Mouse (Mus musculus) liver, embryonic 14.5 days (tissue): ENCODE results near the gene Ntrk1. TPM values are rescaled to one million over a fixed set of nuclear protein-coding genes. Genes with fewer than 3 reads are reported as not detected.

Experiments
- ATAC-seq: fragments of 200-750 bp; cut with Nextera tagmentation; 2 replicates; pipeline ENCODE4 v1.8.0; 2017; ENCODE audit warnings: moderate number of reproducible peaks, mild to moderate bottlenecking, moderate library complexity; ENCODE audit not compliant: insufficient read depth
- DNase-seq, 3 experiments: peaks; one replicate each; pipeline ENCODE4 v3.0.0-alpha.2; 2012 to 2013; ENCODE audit warnings: low read depth in 3 of 3, low spot score in 3 of 3
- H3K27ac ChIP-seq: fragments of 300-500 bp; sonication (generic); 2 replicates; pipeline ENCODE4 v1.5.1; 2014; ENCODE audit warnings: moderate library complexity, mild to moderate bottlenecking, control low read depth, inconsistent platforms
- H3K27me3 ChIP-seq: fragments of 300-500 bp; sonication (generic); 2 replicates; pipeline ENCODE4 v1.6.1; 2014; ENCODE audit warnings: mild to moderate bottlenecking, low read length, moderate library complexity; ENCODE audit not compliant: control insufficient read depth, insufficient read depth
- H3K36me3 ChIP-seq: fragments of 300-500 bp; sonication (generic); replicated peaks from 2 replicates; pipeline ENCODE4 v1.6.1; 2014; ENCODE audit warnings: low read depth; ENCODE audit not compliant: control insufficient read depth, insufficient read depth
- H3K4me1 ChIP-seq, 2 experiments: fragments of 200-500 bp in 1 of 2; fragments of 300-500 bp in 1 of 2; sonication (generic) in 1 of 2; replicated peaks; 2 replicates each; pipeline ENCODE4 v1.6.1; 2012 to 2014; ENCODE audit warnings: antibody characterized with exemption in 1 of 2, inconsistent platforms in 1 of 2, low read length in 1 of 2; ENCODE audit not compliant: control insufficient read depth in 2 of 2, insufficient read depth in 2 of 2
- H3K4me2 ChIP-seq: fragments of 300-500 bp; sonication (generic); 2 replicates; pipeline ENCODE4 v1.6.1; 2014; ENCODE audit warnings: low read depth, mild to moderate bottlenecking, control low read depth, moderate library complexity
- H3K4me3 ChIP-seq, 2 experiments: fragments of 200-500 bp in 1 of 2; fragments of 300-500 bp in 1 of 2; sonication (generic) in 1 of 2; 2 replicates each; pipeline ENCODE4 v1.5.1; 2012 to 2014; ENCODE audit warnings: low read depth in 2 of 2, low read length in 2 of 2, mild to moderate bottlenecking in 2 of 2, control low read depth in 1 of 2, inconsistent platforms in 1 of 2, moderate library complexity in 1 of 2; ENCODE audit not compliant: insufficient read depth in 1 of 2
- H3K9ac ChIP-seq: fragments of 300-500 bp; sonication (generic); replicated peaks from 2 replicates; pipeline ENCODE4 v1.6.1; 2014; ENCODE audit warnings: mild to moderate bottlenecking, control low read depth, moderate library complexity
- H3K9me3 ChIP-seq: fragments of 300-500 bp; sonication (generic); 2 replicates; pipeline ENCODE4 v1.6.1; 2016; ENCODE audit warnings: low read length, mixed read lengths; ENCODE audit not compliant: control insufficient read depth
- CTCF ChIP-seq: IDR thresholded peaks from 2 replicates; pipeline ENCODE4 v1.5.1; 2016; ENCODE audit warnings: antibody characterized with exemption, low read depth, control low read depth
- EP300 ChIP-seq: IDR thresholded peaks from 2 replicates; pipeline ENCODE4 v1.6.1; 2016; ENCODE audit warnings: antibody characterized with exemption, low read depth
- WGBS: fragments of 180-500 bp; shearing (Covaris S2); extraction: QIAGEN DNeasy Blood & Tissue Kit; methylation state at CpG from one replicate; pipeline ENCODE4 v1.1.7; 2014; ENCODE audit not compliant: insufficient replicate concordance; 5-methylcytosine and 5-hydroxymethylcytosine counted together
- polyA plus RNA-seq, 2 experiments: library from polyadenylated mRNA; depleted of rRNA in 1 of 2; stranded (reverse) in 1 of 2; unstranded in 1 of 2; fragments of >200 nt; fragmentation: Nextera tagmentation in 1 of 2; extraction: Ambion mirVana in 1 of 2; gene quantifications; 2 replicates each; pipeline versions ENCODE4 v1.2.1 to v1.2.3; 2012 to 2014

The Ntrk1 gene
- polyA plus RNA-seq, 2 experiments: 0.04 to 0.08 TPM

GRCm38 (mm10) chr3:87804038-87804677, 9.2 kb upstream of the Ntrk1 start:
- H3K9ac ChIP-seq: no peak overlapping the region
- H3K4me3 ChIP-seq: peak overlapping the region in 1 of 2 experiments; percentile 10; a peak in 1 of 4 replicates
- no peaks in the 10 kb centered on the region for H3K4me1 ChIP-seq
- DNase-seq: no peak
- ATAC-seq: no peak
- no peaks in the 10 kb centered on the region for H3K36me3 ChIP-seq
- 4% methylated on average over 26 of the region's 26 CpGs for WGBS
- H3K9me3 ChIP-seq: no peaks in the 10 kb centered on the region
- TF ChIP-seq CTCF (no peak), EP300 (no peak)
- H3K4me2 ChIP-seq: peak overlapping the region; percentile 40
- H3K27ac ChIP-seq: no peak overlapping the region
- H3K27me3 ChIP-seq: peaks cover 21% of the 10 kb centered on the region

- WGBS: 42% methylated on average over 5 of the region's 5 CpGs
- no peak for ATAC-seq
Observed at GRCm38 (mm10) chr3:87801681-87802080, 6.7 kb upstream of the Ntrk1 start.

DNA sequence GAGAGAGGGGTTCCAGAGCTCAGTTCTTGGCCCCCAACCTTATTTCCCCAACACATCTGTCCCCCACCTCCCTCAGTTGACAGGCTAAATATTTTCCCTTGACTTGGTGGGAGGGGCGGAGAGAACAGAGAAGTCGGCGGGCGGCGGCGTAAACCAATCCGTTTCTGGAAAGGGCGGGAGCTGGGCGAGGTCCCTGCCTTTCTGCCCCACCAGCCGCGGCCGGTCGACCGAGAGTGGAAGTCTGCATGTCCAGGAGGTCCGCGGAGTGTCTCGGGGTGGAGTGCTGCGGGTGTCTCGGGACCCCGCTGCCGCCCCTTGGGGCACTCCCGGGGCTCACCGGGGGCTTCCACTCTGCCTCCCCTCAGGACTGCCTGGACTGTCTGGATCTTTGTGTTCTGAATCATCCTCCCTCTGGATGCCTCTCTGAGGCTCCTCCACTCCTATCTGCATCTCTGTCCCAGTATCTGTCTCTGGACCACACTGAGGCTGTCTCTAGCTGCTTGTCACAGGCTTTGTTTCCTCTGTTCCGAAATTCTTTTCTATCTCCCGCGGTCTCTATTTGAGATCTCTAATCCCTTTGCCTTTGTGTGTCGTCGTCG, 1.9 kb upstream of the Ntrk1 start, which contains the start of gene Insrr:
Gene Insrr, plus strand, starts transcription at position 216 of the 599 bp plus-strand sequence.
- H3K9ac ChIP-seq: no peak within 1 kb of the TSS

More at GRCm38 (mm10) chr3:87801681-87802080, 6.7 kb upstream of the Ntrk1 start:
- Histone ChIP-seq H3K4me1 (no peaks in the 10 kb centered on the region), H3K9ac (no peak overlapping the region), H3K4me3 (no peak overlapping the region), H3K9me3 (no peaks in the 10 kb centered on the region), H3K4me2 (no peak overlapping the region), H3K27me3 (peaks cover 32% of the 10 kb centered on the region), H3K27ac (no peak overlapping the region), H3K36me3 (no peaks in the 10 kb centered on the region)
- no peak for DNase-seq
- TF ChIP-seq CTCF: no peak

GRCm38 (mm10) chr3:87795336-87796277, 645 bp upstream of the Ntrk1 start:
- DNase-seq (peak in 1 of 3 experiments; percentile 9), ATAC-seq (no peak)
- Histone ChIP-seq H3K27me3 (peaks cover 53% of the 10 kb centered on the region), H3K9ac (no peak overlapping the region), H3K9me3 (no peaks in the 10 kb centered on the region), H3K4me3 (0 out of 4 replicates have a peak overlapping the region, but pooled peaks of 1 of the 2 experiments have one; percentile 6), H3K27ac (no peak overlapping the region), H3K36me3 (no peaks in the 10 kb centered on the region), H3K4me1 (no peaks in the 10 kb centered on the region), H3K4me2 (peak overlapping the region; percentile 18; the same call in 1 of the 2 replicates)
- TF ChIP-seq EP300: no peak
- peak; percentile 75 for TF ChIP-seq CTCF
- 13% methylated on average over 33 of the region's 33 CpGs for WGBS

More for the DNA sequence above, 1.9 kb upstream of the Ntrk1 start, which contains the start of gene Insrr:
- no peak for TF ChIP-seq EP300
- no peak for TF ChIP-seq CTCF
- no peak for DNase-seq
- Histone ChIP-seq H3K4me3 (no peak within 1 kb of the TSS), H3K36me3 (no peaks in the 10 kb centered on the region), H3K27ac (no peak within 1 kb of the TSS), H3K9me3 (no peaks in the 10 kb centered on the region), H3K27me3 (peaks cover 53% of the 10 kb centered on the region), H3K4me1 (no peaks in the 10 kb centered on the region), H3K4me2 (peak within 1 kb of the TSS; percentile 24; the same call in 1 of the 2 replicates)
- no peak for ATAC-seq
- WGBS: 2% methylated on average over 29 of the region's 29 CpGs

- WGBS: 32% methylated on average over 5 of the region's 5 CpGs
- Histone ChIP-seq H3K4me1 (no peaks in the 10 kb centered on the region), H3K27ac (no peak overlapping the region), H3K27me3 (peaks cover 18% of the 10 kb centered on the region), H3K4me2 (no peak overlapping the region), H3K36me3 (no peaks in the 10 kb centered on the region), H3K9ac (no peak overlapping the region), H3K9me3 (no peaks in the 10 kb centered on the region), H3K4me3 (no peak overlapping the region)
- DNase-seq (no peak), ATAC-seq (no peak)
- TF ChIP-seq EP300 (no peak), CTCF (no peak)
Observed at GRCm38 (mm10) chr3:87789768-87790167, 5.2 kb downstream of the Ntrk1 start.
